Mouse (Mus musculus) heart, postnatal 0 days (tissue): ENCODE data around the gene Snrk.

ENCODE experiments used
- CTCF ChIP-seq: IDR thresholded peaks from 2 replicates; pipeline ENCODE4 v1.5.1; 2016; ENCODE audit warnings: antibody characterized with exemption, control low read depth, low read depth
- EP300 ChIP-seq: IDR thresholded peaks from 2 replicates; pipeline ENCODE4 v1.6.1; 2016; ENCODE audit warnings: antibody characterized with exemption, low read depth

DNA sequence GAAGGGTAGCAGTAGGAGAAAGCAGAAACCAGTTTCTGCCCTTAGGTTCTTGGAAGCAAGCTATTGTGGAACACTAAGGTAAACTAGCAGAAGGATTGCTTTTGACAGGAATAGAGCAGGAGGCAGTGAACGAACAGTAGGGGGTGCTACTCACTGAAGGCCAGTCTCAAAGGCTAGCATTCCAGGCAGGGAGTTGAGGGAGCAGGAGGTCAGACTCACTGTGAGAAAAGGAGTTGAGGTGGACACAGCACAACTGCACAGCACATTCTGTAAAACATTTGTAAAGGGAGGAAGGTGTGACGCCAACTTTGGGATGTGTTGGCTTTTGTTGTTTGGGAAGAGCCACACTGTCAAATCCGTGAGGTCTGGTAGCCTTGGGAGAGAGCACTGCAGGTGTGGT, 3.0 kb downstream of the Snrk start:
- TF ChIP-seq EP300 (no peak; the same call in 1 of the 2 replicates), CTCF (peak; percentile 86)
